Mouse (Mus musculus): Measurements from ENCODE around the gene Wnt4. TPM values are rescaled to one million over a fixed set of nuclear protein-coding genes. Genes with fewer than 3 reads are reported as not detected.

Gene Wnt4
- polyA plus RNA-seq, 1 experiment, result 4.1 TPM

- Histone ChIP-seq H3K4me1 (ENCODE audit: control insufficient read depth, insufficient read depth, low read length) (no peaks in the 10 kb centered on the region), H3K27ac (ENCODE audit: insufficient read depth, low read length) (no peak overlapping the region), H3K9ac (ENCODE audit: low read depth, poor library complexity, severe bottlenecking) (no peak overlapping the region), H3K9me3 (replicated peaks; ENCODE audit: control insufficient read depth, insufficient read depth, low read length, poor library complexity, severe bottlenecking) (no peaks in the 10 kb centered on the region), H3K27me3 (ENCODE audit: control insufficient read depth, insufficient read depth, low read length, poor library complexity, severe bottlenecking) (no peaks in the 10 kb centered on the region), H3K4me3 (ENCODE audit: low read depth, low read length) (no peak overlapping the region), H3K36me3 (ENCODE audit: control insufficient read depth, insufficient read depth, low read length, poor library complexity, severe bottlenecking) (peaks cover 11% of the 10 kb centered on the region)
- TF ChIP-seq EP300 (IDR thresholded peaks at IDR 0.05; ENCODE audit: insufficient read depth, low read depth, low read length), result no peak
- no peak for TF ChIP-seq POLR2A (IDR thresholded peaks at IDR 0.05; ENCODE audit: insufficient read depth, low read length)
- no peak for TF ChIP-seq CTCF (IDR thresholded peaks at IDR 0.05; ENCODE audit: low read depth, low read length)
Observed at GRCm38 (mm10) chr4:137314561-137314960, 37.3 kb downstream of the Wnt4 start.

GRCm38 (mm10) chr4:137315061-137315460, 37.8 kb downstream of the Wnt4 start:
- H3K4me1 ChIP-seq (ENCODE audit: control insufficient read depth, insufficient read depth, low read length), result no peaks in the 10 kb centered on the region
- peaks cover 15% of the 10 kb centered on the region for H3K36me3 ChIP-seq (ENCODE audit: control insufficient read depth, insufficient read depth, low read length, poor library complexity, severe bottlenecking)
- TF ChIP-seq POLR2A (IDR thresholded peaks at IDR 0.05; ENCODE audit: insufficient read depth, low read length) (no peak), CTCF (IDR thresholded peaks at IDR 0.05; ENCODE audit: low read depth, low read length) (no peak), EP300 (IDR thresholded peaks at IDR 0.05; ENCODE audit: insufficient read depth, low read depth, low read length) (no peak)
- no peaks in the 10 kb centered on the region for H3K9me3 ChIP-seq (replicated peaks; ENCODE audit: control insufficient read depth, insufficient read depth, low read length, poor library complexity, severe bottlenecking)
- no peak overlapping the region for H3K27ac ChIP-seq (ENCODE audit: insufficient read depth, low read length)
- H3K4me3 ChIP-seq (ENCODE audit: low read depth, low read length), result no peak overlapping the region
- H3K9ac ChIP-seq (ENCODE audit: low read depth, poor library complexity, severe bottlenecking), result no peak overlapping the region
- H3K27me3 ChIP-seq (ENCODE audit: control insufficient read depth, insufficient read depth, low read length, poor library complexity, severe bottlenecking), result no peaks in the 10 kb centered on the region

GRCm38 (mm10) chr4:137316027-137316770, 38.9 kb downstream of the Wnt4 start:
- H3K27ac ChIP-seq (ENCODE audit: insufficient read depth, low read length), result no peak overlapping the region; the same call in 1 of the 2 replicates
- H3K9ac ChIP-seq (ENCODE audit: low read depth, poor library complexity, severe bottlenecking), result no peak overlapping the region
- no peaks in the 10 kb centered on the region for H3K9me3 ChIP-seq (replicated peaks; ENCODE audit: control insufficient read depth, insufficient read depth, low read length, poor library complexity, severe bottlenecking)
- peaks cover 22% of the 10 kb centered on the region for H3K36me3 ChIP-seq (ENCODE audit: control insufficient read depth, insufficient read depth, low read length, poor library complexity, severe bottlenecking)
- no peaks in the 10 kb centered on the region for H3K27me3 ChIP-seq (ENCODE audit: control insufficient read depth, insufficient read depth, low read length, poor library complexity, severe bottlenecking)
- H3K4me3 ChIP-seq (ENCODE audit: low read depth, low read length), result no peak overlapping the region
- TF ChIP-seq CTCF (IDR thresholded peaks at IDR 0.05; ENCODE audit: low read depth, low read length) (peak; percentile 34), EP300 (IDR thresholded peaks at IDR 0.05; ENCODE audit: insufficient read depth, low read depth, low read length) (no peak)
- H3K4me1 ChIP-seq (ENCODE audit: control insufficient read depth, insufficient read depth, low read length), result no peaks in the 10 kb centered on the region

GRCm38 (mm10) chr4:137324926-137325325, 47.6 kb downstream of the Wnt4 start:
- no peaks in the 10 kb centered on the region for H3K4me1 ChIP-seq (ENCODE audit: control insufficient read depth, insufficient read depth, low read length)
- no peaks in the 10 kb centered on the region for H3K27me3 ChIP-seq (ENCODE audit: control insufficient read depth, insufficient read depth, low read length, poor library complexity, severe bottlenecking)
- no peaks in the 10 kb centered on the region for H3K9me3 ChIP-seq (replicated peaks; ENCODE audit: control insufficient read depth, insufficient read depth, low read length, poor library complexity, severe bottlenecking)
- TF ChIP-seq POLR2A (IDR thresholded peaks at IDR 0.05; ENCODE audit: insufficient read depth, low read length) (no peak), CTCF (IDR thresholded peaks at IDR 0.05; ENCODE audit: low read depth, low read length) (no peak), EP300 (IDR thresholded peaks at IDR 0.05; ENCODE audit: insufficient read depth, low read depth, low read length) (no peak)
- H3K9ac ChIP-seq (ENCODE audit: low read depth, poor library complexity, severe bottlenecking), result no peak overlapping the region
- peaks cover 67% of the 10 kb centered on the region for H3K36me3 ChIP-seq (ENCODE audit: control insufficient read depth, insufficient read depth, low read length, poor library complexity, severe bottlenecking)
- H3K4me3 ChIP-seq (ENCODE audit: low read depth, low read length), result no peak overlapping the region
- H3K27ac ChIP-seq (ENCODE audit: insufficient read depth, low read length), result no peak overlapping the region

GRCm38 (mm10) chr4:137326494-137326893, 49.2 kb downstream of the Wnt4 start:
- TF ChIP-seq POLR2A (IDR thresholded peaks at IDR 0.05; ENCODE audit: insufficient read depth, low read length), result no peak
- no peak for TF ChIP-seq EP300 (IDR thresholded peaks at IDR 0.05; ENCODE audit: insufficient read depth, low read depth, low read length)
- no peak for TF ChIP-seq CTCF (IDR thresholded peaks at IDR 0.05; ENCODE audit: low read depth, low read length)
- Histone ChIP-seq H3K36me3 (ENCODE audit: control insufficient read depth, insufficient read depth, low read length, poor library complexity, severe bottlenecking) (peaks cover 63% of the 10 kb centered on the region), H3K27ac (ENCODE audit: insufficient read depth, low read length) (no peak overlapping the region), H3K27me3 (ENCODE audit: control insufficient read depth, insufficient read depth, low read length, poor library complexity, severe bottlenecking) (no peaks in the 10 kb centered on the region), H3K9me3 (replicated peaks; ENCODE audit: control insufficient read depth, insufficient read depth, low read length, poor library complexity, severe bottlenecking) (no peaks in the 10 kb centered on the region), H3K9ac (ENCODE audit: low read depth, poor library complexity, severe bottlenecking) (no peak overlapping the region), H3K4me3 (ENCODE audit: low read depth, low read length) (no peak overlapping the region), H3K4me1 (ENCODE audit: control insufficient read depth, insufficient read depth, low read length) (no peaks in the 10 kb centered on the region)

- no peaks in the 10 kb centered on the region for H3K9me3 ChIP-seq (replicated peaks; ENCODE audit: control insufficient read depth, insufficient read depth, low read length, poor library complexity, severe bottlenecking)
- H3K27me3 ChIP-seq (ENCODE audit: control insufficient read depth, insufficient read depth, low read length, poor library complexity, severe bottlenecking), result no peaks in the 10 kb centered on the region
- no peak overlapping the region for H3K27ac ChIP-seq (ENCODE audit: insufficient read depth, low read length)
- H3K4me3 ChIP-seq (ENCODE audit: low read depth, low read length), result no peak overlapping the region
- TF ChIP-seq CTCF (IDR thresholded peaks at IDR 0.05; ENCODE audit: low read depth, low read length) (no peak), POLR2A (IDR thresholded peaks at IDR 0.05; ENCODE audit: insufficient read depth, low read length) (no peak), EP300 (IDR thresholded peaks at IDR 0.05; ENCODE audit: insufficient read depth, low read depth, low read length) (no peak)
- no peaks in the 10 kb centered on the region for H3K4me1 ChIP-seq (ENCODE audit: control insufficient read depth, insufficient read depth, low read length)
- peaks cover 66% of the 10 kb centered on the region for H3K36me3 ChIP-seq (ENCODE audit: control insufficient read depth, insufficient read depth, low read length, poor library complexity, severe bottlenecking)
- no peak overlapping the region for H3K9ac ChIP-seq (ENCODE audit: low read depth, poor library complexity, severe bottlenecking)
Observed at GRCm38 (mm10) chr4:137332051-137332450, 54.8 kb downstream of the Wnt4 start.

Measured in ES-Bruce4 (cell line).